Mouse (Mus musculus) liver, adult 10 weeks (tissue): ENCODE measurements around the gene Ppp1r14d. TPM values are rescaled to one million over a fixed set of nuclear protein-coding genes. Genes with fewer than 3 reads are reported as not detected.

Source experiments
- polyA plus RNA-seq: library from polyadenylated mRNA; stranded (reverse); fragments of 350-450 nt; fragmentation: Illumina TruSeq; extraction: RNeasy Lipid Tissue Mini Kit (QIAGEN cat#74804); gene quantifications from one replicate; pipeline ENCODE4 v1.2.3, GENCODE M21; 2014; ENCODE audit warnings: low read depth, low replicate concordance

Gene Ppp1r14d
- polyA plus RNA-seq, result not detected

DNA sequence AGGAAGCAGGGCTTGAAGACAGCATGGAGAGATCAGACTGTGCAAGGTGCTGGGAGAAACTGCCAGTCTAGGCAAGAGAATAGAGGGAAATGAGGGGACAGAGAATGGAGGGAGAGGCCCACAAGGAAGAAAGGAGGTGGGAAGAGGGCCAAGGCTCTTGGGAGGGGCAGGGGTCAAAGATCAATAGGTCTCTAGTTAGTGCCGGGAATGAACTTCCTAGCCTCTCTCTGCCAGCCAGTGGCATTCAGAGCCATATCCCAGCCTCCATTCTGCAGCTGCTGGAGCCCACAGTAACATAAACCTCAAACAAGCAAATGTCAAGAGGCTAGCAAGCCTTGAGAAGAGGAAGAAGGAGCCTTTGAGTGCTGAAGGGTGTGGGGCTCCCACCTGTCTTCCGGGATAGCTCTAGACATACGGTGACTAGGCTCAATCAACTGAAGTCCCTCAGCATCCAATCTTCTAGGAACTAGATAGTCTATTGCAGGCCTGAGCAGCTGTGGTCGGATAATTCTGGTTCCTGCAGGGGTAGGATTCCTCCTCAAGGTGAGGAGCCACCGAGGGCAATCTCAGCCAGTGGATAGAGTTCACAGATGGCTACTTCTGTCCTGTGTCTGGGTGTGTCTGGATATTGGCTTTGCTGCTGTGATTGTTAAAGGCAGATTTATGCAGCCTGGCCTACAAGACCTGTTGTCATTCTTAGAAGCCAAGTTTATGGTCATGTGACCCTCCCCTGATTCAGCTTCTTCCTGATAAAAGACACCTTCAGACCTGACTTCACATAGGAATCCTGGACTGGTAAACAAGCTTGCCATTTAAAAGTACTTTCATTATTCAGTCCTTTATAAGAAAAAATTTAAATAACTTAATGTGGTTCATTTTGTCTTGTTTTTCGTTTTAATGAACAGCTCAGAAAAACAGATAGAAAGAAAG is at the start of gene Ppp1r14d:
Ppp1r14d (minus strand) TSS at position 132 of the 930 bp plus-strand sequence.

DNA sequence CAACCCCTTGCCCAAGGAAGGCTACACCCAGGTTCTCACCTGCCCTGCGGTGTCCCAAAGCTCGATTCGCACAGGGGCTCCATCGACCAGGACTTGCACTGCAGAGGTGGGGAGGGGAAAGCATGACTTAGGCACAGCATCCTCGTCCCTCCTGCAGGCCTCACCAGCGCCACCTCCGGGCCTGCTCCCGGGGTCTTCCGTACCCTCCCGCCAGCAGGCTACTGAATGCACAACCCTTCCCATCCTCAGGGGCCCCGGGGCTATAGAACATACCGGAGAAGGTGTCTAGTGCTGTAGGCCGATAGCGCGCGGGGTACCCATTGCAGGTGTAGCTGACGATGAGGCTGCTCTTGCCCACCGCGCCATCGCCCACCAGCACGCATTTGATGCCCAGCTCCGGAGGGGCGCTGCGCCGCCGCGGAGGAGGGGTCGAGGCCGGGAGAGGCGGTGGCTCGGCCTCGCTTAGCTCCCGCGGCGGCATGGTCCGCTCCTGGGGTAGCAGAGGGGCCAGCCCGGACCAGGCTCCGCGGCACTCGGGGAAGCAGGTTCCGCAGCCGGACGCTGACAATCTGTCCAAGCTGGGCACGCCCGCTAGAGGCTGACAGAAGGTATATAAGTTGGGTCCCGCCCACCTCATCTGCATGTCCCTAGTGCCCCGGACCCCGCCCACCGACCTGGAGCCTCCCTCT is 41.1 kb upstream of the Ppp1r14d start, which contains the start of gene Rhov:
Rhov (minus strand) TSS at position 630 of the 689 bp plus-strand sequence.

DNA sequence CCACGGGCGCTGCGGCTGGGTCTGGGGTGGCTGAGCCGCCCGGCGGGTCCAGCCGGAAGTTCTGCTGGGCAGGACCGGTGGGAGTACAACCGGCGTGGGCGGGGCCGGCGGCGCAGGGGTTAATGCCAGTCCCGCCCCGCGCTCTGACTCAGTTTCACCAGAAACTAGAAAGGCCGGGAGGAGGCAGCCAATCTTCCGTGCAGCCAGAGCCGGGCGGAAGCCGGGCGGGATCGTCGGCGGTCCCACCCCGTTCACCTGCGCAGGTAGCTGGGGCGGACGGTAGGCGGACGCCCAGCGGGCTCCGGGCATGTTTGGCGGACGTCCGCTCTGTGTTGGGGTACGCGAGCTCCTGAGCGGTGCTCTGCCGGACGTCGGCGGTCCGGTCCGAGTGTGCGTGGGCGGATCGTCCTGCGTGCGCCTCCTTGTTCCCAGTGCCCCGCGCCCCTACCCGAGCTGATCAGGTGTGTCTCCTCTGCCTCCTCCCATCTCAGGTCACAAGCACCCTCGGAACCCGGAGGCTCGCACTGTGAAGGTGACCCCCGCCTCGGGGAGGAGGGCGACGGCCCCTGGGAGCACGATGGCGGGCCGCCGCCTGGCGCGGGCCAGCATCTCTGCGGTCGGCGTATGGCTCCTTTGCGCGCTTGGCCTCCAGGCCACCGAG is 7.6 kb upstream of the Ppp1r14d start, which contains the start of gene Spint1:
Spint1 (plus strand) TSS at position 153 of the 661 bp plus-strand sequence.

DNA sequence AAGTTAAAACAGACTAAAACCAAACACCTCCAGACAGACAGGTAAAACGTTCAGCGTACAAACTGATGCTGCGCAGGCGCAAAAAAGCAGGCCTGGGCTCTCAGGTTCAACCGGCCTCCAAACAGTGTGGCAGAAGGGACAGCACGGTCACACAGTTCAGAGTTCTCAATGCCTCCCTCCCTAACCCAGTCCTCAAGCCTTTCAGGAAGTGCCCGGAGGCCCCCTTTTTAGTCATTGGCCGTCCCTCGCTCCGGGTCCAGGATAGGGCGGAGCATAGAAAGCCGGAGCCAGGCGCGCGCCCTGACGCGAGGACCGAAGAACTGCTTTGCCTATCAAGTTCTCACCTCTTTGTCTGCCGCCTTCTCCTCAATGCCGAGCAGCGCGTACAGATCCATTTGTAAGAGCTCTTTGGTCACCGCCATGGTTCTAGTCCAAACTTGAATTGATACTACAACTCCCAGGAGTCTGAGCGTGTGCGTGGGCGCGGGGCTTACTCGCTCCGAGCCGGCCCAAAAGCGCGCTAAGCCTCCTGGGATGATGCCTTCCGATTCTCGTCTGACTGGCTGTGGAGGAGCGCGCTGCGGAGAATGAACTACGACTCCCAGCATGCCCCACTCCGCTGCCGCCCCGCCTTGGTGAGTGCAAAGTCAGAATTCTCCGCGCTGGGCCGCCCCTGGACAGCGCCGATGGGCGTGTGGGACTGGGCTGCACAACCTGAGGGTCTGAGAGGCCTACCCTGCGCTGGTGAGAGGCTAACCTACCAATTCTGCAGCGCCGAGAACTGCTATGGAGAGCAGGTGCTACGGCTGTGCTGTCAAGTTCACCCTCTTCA is 21.1 kb downstream of the Ppp1r14d start, which contains the start of the genes Zfyve19 and Dnajc17:
Zfyve19 (plus strand) TSS at position 274 of the 832 bp plus-strand sequence.
Dnajc17 (minus strand) TSS at position 452 of the 832 bp plus-strand sequence.

DNA sequence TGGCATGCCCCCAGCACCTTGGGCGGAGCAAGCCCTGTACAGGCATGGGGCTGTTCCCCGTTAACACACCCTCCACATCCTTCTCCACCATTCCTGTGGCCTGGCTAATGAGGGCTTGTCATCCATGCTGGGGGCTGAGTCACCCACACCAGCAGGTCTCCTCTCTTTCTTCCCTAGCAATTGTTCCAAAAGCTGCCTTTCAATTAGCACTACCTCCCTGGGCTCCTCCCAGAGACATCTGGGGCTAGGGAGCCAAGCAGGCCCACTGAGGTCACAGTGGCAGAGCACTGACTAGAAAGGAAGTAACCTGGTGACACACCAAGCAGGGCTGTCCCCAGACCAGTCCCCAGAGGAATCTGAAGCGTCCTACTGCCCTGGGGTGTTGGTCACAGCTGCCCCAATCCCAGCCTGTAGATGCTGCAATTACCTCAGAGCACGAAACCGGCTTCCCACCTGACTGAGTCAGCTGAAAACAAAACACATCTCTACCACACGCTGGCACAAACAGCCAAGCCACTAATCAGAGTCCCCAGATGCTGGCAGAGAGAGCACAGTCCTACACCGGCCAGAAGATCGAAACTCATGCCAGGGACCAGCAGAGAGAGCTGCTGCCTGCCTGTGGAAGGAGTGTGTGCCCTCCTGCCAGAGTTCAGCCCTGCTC is 55.6 kb downstream of the Ppp1r14d start, which contains the start of gene Gm14137:
Gm14137 (plus strand) TSS at position 519 of the 661 bp plus-strand sequence.

Other genes starting within 250 kb of the Ppp1r14d start
- gene Ccdc32, start 200.5 kb downstream of the Ppp1r14d start, polyA plus RNA-seq, result 4.5 TPM
- 1.0 TPM for gene Rpusd2, start 195.1 kb downstream of the Ppp1r14d start, polyA plus RNA-seq
- gene Knl1, start 182.8 kb downstream of the Ppp1r14d start, polyA plus RNA-seq, result 0.08 TPM
- 0.32 TPM for gene Rad51, start 117.1 kb downstream of the Ppp1r14d start, polyA plus RNA-seq
- gene Rmdn3, start 72.9 kb downstream of the Ppp1r14d start, polyA plus RNA-seq, result 39.8 TPM
- 9.4 TPM for gene Gchfr, start 62.1 kb downstream of the Ppp1r14d start, polyA plus RNA-seq
- not detected for gene Gm14137, start 55.4 kb downstream of the Ppp1r14d start, polyA plus RNA-seq
- gene Zfyve19, start 21.3 kb downstream of the Ppp1r14d start, polyA plus RNA-seq, result 3.6 TPM
- 1.9 TPM for gene Dnajc17, start 21.1 kb downstream of the Ppp1r14d start, polyA plus RNA-seq
- 0.26 TPM for gene Spint1, start 7.5 kb upstream of the Ppp1r14d start, polyA plus RNA-seq
- not detected for gene Rhov, start 41.4 kb upstream of the Ppp1r14d start, polyA plus RNA-seq
- gene Vps18, start 58.8 kb upstream of the Ppp1r14d start, polyA plus RNA-seq, result 0.08 TPM
- 0.19 TPM for gene Dll4, start 95.9 kb upstream of the Ppp1r14d start, polyA plus RNA-seq
- 0.72 TPM for gene Chac1, start 121.3 kb upstream of the Ppp1r14d start, polyA plus RNA-seq
- 5.5 TPM for gene Ino80, start 247.8 kb upstream of the Ppp1r14d start, polyA plus RNA-seq